Mouse (Mus musculus): ENCODE measurements around the gene Dr1.
A peak's percentile ranks its signal among the peaks of the same experiment; 100 is the strongest.
"Not testable (repeated sequence)": the region's sequence is repeated elsewhere in the genome, so short reads cannot be mapped to it uniquely, and the experiment has no call there.

Dr1 gene

DNA sequence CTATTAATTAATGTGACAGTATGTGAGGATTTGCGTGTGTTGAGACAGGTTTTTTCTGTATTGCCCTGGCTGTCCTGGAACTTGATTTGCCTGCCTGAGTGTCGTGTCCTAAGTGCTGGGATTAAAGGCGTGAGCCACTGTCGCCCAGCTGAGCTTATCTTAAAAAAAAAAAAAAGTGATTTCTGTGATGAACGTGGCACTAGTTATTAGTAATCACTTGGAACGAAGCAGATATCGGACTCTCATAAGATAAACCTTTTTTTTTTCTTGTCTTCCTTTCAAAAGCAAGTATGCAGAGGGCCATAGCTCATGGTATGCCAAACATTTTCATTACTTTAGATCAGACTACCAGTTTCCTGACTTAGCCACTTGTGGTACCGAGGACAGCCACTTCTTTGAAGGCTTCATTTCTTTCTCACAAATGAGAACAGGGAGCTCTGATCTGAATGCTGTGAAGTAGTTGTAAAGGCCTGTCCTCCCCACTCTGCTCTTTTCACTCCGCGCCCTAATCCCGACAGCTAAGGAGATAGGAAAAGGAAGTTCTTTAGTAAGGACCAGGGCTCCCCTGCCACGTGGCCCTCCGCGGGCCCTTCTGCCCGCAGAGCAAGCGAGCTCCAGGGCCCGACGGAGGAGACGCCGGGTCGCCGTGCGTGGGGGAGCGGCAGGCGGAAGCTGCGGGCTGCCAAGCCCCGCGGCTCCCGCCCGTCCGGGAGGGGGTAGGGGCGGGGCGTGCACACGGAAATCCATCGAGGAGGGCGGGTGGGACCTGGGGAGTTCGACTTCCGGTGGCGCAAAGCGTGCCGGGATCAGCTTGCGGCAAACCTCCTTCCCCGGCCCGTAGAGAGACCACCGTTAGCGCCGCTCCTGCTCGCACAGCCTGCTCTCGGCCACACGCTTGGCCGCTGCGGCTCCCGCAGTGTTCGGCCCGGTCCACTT, at the start of gene Dr1:
Dr1 (plus strand) TSS at position 771 of the 936 bp plus-strand sequence.
- DNase-seq = peak; percentile 94

DNA sequence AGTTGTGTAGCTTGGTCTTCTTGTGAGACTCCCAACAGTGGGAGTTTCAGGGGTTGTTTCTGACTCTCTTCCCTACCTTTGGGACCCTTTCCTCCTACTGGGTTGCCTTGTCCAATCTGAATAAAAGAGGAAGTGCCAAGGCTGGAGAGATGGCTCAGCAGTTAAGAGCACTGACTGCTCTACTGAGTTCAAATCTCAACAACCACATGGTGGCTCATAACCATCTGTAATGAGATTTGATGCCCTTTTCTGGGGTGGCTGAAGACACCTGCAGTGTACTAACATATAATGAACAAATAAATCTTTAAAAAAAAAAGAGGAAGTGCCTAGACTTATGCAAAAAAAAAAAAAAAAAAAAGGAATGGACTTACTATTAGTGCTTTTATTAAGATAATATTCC, 44.6 kb upstream of the Dr1 start:
- no peak for DNase-seq

DNA sequence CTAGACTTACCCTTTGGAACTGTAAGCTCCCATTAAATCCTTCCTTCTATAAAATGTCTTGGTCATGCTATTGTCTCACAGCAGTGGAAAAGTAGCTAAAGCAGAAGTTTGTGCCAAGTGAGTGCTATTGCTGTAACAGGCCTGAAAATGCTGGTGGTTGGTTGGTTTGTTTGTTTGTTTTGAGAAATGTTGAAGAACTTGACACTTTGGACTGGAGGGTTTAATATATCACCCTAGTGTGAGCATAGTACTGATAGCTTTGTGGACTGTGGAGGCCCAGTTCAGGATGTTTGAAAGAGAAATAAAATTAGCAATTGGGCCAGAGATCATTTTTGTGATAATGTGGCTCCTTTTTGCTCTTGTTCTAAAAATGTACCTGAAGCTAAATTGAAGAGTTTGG, 42.5 kb upstream of the Dr1 start:
- no peak for DNase-seq

DNA sequence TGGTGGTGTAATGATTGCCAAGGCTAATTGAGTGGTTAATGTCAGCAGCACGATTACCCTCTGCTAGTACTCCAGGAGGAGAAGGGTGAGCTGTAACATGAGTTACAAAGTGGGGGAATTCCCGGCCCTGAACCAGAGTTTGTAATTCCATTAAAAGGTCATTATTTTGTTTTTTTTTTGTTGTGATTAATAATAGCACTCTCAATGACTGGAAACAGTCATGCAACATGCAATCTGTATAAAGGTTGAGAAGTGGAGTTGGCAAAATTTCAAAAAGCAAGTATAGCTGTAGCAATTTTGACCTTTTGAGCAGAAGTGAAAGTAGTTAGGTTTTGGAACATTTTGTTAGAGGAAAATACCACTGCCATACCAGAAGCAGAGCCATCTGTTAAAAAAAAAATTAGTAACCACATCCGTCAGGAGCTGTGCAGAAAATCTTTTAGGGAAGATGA, 22.4 kb upstream of the Dr1 start:
- no peak for DNase-seq

DNA sequence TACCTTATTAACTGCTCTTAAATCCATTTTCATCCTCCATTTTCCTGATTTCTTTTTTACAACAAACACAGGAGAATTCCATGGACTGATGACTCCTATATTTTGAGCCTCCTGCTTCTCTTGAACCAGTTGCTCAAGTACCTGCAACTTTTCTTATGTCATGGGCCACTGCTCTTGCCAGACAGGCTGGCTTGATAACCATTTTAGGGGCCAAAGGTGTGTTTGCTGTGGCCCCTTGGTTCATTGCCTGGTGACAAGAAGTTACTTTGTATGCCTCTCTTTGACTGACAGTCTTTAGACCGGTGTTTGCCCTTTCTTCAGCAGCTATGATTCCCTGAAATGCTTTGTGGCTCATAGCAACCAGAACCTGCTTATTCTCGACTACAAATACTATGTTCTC, 18.7 kb upstream of the Dr1 start:
- DNase-seq = no peak

DNA sequence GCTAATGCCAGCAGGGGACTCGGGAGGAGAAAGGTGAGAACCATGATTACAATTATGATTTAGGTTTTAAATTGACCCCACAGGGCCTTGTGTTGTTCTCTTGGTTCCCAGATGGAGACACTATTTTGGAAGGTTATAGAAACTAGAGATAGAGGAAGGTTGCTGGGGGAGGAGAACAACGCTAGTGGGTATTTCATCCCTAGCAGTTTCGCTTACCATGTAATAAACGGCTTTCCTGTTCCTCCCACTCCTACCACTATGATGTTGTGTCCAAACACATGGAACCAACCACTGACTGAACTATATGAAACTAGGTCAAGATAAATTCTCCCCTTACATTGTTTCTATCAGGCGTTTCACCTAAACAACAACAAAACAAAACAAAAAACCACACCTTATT, 13.4 kb upstream of the Dr1 start:
- DNase-seq = no peak

DNA sequence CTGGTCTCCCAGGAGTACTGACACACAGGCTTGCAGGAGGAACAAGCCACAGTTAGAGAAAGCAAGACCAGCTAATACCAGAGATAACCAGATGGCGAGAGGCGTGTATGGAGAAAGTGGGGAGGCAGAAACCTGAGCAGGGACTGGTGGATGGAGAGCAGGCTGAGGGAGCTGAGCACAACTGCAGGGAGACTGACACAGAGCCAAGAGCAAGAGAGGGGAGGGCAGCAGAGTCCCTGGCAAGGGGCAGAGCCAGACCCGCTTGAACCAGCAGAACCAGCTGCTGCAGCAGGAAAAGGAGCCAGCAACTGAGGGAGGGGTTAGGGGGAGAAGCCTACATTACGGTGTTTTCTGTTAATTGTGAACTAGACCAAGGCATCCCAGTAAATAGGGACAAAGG, 6.0 kb upstream of the Dr1 start:
- peak; percentile 73 for DNase-seq

DNA sequence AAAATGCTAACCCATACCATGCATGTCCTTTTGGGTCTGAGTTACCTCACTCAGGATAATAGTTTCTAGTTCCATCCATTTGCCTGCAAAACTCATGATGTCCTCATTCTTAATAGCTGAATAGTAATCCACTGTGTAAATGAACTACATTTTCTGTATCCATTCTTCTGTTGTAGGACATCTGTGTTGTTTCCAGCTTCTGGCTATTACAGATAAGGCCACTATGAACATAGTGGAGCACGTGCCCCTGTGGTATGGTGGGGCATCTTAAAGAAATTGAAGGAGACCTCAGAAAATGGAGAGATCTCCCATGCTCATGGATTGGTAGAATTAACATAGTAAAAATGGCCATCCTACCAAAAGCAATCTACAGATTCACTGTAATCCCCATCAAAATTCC, 4.9 kb upstream of the Dr1 start:
- DNase-seq = not testable (repeated sequence)

DNA sequence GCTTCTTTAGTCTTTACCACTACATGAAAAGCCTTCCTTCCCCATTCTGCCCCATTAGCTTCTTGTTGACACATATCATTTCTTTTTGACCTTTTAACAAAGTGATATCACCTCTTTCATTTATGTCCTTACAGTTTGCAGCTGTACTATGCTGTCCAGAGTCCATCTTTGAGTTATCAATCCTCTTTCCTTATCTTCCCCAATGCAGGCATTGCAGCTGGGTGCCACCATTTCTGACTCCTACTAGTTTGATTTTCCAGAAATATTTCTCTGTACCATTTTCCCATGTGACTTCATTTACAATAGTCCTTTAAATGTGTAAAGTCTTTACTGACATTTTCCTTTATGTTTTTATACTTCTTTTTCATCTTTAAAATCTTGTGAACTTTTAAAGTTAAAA, 1.7 kb upstream of the Dr1 start:
- DNase-seq = no peak

DNA sequence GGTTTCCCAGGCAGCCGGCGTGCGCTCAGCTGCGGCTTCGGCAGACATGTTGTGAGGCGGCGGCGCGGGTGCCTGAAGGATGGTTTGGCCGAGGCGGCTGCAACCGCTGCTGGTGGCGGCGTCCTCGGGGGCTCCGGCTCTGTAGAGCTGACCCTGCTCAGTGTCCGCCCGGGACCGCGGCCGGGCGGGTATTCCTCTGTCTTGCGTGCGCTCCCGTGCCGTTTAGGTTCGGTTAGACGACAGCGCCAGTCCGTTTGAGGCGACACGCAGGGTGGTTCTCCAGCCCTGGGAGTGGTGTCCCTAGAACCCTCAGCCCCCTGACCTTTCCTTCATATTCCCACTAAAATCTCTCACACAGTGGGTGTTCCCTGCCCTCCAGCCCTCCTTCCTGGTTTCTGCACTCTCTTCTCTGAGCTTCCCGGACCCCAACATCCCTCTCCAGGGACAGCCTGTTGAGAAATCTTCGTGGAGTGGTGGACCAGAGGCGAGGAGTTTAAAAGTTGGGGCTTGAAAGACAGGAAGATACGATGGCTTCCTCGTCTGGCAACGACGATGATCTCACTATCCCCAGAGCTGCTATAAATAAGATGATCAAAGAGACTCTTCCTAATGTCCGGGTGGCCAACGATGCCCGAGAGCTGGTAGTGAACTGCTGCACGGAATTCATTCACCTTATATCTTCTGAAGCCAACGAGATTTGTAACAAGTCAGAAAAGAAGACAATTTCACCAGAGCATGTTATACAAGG, 540 bp downstream of the Dr1 start:
- no peak for DNase-seq

DNA sequence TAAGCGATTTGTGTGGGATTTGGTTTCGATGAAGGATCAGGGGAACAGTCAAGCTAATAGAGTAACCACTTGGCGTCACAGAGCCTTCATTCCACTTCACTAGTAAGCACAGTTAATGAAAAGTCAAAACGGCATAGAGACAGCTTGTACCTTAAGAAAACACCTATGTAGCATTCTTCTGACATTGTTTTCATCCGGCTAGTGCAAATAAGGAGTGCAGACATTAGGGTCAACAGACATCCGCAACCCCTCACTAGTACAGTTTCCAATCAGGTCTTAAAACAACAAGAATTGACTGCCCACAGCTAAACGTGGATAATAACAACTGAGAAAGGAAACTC, 1.1 kb downstream of the Dr1 start:
- DNase-seq = no peak

DNA sequence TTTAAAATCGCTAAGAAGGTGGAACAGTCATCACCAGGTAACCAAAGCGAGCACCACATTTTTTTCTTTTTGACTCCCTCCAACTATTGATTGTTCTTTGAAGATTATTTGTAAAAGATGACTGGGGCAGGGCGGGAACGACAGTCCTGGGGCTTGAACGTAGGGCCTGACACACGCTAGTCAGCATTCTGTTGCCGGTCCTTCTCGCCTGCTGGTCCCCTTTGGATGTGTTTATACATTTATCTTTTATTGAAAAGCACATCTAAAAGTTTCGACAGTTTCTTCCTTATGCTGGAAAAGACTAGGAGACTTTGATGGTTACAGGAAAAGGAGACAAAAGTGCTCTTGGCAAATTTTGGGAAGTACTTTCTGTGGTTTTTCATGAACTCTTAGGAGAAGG, 1.7 kb downstream of the Dr1 start:
- DNase-seq = no peak

DNA sequence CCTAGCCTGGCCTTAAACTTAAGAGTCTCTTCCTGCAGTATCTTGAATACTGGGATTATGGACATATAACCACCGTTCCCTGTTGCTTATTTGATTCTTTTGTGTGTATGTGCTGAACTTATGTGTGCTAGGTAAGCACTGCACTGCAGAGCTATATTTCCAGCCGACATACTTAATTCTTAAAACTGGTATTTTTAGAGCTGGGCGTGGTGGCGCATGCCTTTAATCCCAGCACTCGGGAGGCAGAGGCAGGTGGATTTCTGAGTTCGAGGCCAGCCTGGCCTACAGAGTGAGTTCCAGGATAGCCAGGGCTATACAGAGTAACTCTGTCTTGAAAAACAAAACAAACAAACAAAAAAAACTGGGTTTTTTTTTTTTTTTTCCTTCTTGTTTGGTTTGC, 2.6 kb downstream of the Dr1 start:
- not testable (repeated sequence) for DNase-seq

DNA sequence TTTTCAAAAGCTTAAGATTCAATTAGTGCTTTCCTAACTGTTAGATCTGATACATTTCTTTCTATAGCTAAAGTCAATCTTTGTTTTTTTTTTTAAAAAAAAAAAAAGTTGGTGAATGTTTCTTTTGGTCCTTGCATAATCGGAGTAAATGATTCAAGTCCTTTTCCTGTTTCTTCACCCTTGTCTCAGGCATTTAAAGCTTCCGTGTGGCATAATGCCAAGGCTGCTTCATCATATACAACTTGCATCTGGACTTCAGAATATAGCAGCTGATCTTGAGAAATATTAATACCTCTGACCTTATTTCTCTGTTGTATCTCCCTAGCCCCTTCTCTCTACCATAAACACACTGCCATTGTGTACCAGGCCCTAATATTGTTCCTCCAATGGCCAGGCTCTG, 18.3 kb downstream of the Dr1 start:
- no peak for DNase-seq

DNA sequence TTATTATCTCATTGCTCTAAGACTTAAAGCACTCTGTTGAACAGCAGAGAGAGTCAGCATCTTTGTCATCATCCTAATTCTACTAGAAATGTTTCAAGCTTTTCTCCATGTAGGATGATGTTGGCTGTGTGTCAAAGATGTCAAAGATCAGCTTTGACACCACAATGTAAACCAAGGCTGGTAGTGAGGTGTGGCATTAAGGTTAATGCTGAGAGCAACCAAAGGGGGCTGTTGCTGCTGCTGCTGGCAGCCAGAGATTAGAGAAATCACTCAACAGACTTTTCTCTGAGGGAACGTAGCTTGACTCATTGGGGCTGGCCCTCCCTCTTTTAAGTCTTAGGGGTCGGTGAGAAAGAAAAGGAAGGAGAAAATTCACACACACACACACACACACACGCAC, 32.9 kb downstream of the Dr1 start:
- no peak for DNase-seq

DNA sequence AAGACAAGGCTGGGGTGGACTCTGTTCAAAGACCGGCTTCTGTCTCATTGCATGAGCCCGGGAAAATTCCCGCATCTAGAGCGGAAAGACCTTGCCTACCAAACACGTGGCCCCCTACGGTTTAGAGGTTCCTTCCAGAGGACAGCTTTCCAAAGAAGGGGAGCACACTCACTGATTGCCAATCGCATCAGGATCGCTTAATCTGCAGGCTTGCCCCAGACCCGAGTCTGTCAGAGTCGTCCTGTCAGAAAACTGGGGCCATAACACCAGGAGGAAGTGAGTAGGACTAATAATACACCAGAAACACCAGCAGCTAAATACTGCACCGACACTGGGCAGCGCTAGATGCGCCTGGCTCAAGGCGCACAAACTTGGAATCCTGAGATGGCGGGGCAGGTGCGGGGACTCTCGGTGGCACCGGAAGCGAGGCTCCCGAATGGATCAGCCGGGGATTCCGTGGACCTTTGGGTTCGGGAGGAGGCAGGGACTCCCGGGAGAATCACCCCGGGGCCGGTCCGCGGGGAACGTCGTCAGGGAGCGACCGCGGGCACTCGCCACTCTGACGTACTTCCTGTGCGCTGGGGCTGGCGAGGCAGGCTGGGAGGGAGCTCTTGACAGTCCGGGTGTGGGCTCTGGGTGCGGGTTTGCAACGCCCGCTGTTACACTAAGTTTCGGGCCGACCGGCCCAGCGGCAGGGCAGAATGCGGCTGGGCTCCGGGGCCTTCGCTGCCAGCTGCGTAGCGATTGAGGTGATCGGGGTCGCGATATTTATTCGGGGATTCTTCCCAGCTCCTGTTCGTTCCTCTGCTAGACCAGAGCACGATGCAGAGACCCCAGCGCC, 43.7 kb downstream of the Dr1 start, which contains the start of gene Pigg:
Pigg (plus strand) TSS at position 386 of the 841 bp plus-strand sequence.
- peak; percentile 94 for DNase-seq

DNA sequence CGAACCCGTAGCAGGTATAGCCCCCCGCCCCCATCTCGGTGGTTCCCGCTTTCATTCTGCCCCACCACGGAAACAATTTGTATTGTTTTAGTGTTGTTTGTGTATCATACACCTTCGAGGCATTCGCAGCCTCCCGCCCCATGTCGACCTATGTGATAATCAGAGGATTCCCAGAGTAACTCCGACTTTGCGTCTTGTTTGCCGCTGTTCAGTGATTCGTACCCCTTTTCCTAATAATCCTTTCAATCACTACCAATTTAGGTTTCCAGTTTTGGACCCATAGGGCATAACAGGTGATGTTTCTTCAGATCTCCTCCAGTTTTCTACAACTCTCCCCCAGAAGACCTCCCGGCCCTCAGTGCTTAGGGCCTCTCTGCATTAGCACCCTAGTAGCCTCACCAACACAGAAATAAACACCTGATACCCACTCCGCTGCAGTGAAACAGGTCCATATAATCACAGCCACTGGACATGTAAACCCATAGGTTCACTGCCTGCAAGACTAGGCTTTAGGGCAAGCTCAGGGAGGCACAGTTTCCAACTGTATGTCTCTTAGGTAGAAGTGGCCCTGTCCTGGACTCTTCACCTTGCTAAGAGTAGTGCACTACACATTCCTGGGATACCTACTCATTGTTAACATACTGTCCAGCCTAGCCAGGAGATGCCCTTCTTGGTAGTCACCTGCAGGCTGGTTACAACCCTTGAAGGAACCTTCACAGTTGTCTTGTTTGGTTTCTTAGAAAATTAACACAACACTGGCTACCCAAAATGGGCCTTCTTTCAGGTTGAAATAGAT, 44.6 kb downstream of the Dr1 start:
- no peak for DNase-seq
